Mouse (Mus musculus) erythroblast, adult 5-6 weeks (primary cell): ENCODE data around the gene Uox. TPM values are rescaled to one million over a fixed set of nuclear protein-coding genes. Genes with fewer than 3 reads are reported as not detected.

Experiments
- ATAC-seq: replicated peaks from 2 replicates; pipeline ENCODE4 v1.8.0; 2016; ENCODE audit warnings: moderate number of reproducible peaks, mild to moderate bottlenecking, moderate TSS enrichment, inconsistent platforms; ENCODE audit not compliant: poor library complexity, low FRiP score, severe bottlenecking
- total RNA-seq, 2 experiments: library from RNA; stranded (forward) in 1 of 2; stranded (reverse) in 1 of 2; fragments of 150-400 nt in 1 of 2; fragments of 200-764, 138-1000 nt in 1 of 2; gene quantifications; 2 replicates each; pipeline versions ENCODE4 v1.2.3 to v1.2.4; 2015 to 2017; ENCODE audit warnings: low replicate concordance in 2 of 2

Uox gene
- total RNA-seq, 2 experiments from 2014 or later: not detected

GRCm38 (mm10) chr3:146671121-146671520 is 100.9 kb downstream of the Uox start:
- no peak for ATAC-seq

GRCm38 (mm10) chr3:146675101-146675500 is 104.9 kb downstream of the Uox start:
- ATAC-seq: no peak

GRCm38 (mm10) chr3:146676193-146676592 is 106.0 kb downstream of the Uox start:
- ATAC-seq: no peak

- ATAC-seq: no peak
Measured at GRCm38 (mm10) chr3:146679646-146680045, 109.4 kb downstream of the Uox start.

- ATAC-seq: no peak
Measured at GRCm38 (mm10) chr3:146680625-146681024, 110.4 kb downstream of the Uox start.

- no peak for ATAC-seq
Measured at GRCm38 (mm10) chr3:146681696-146682095, 111.5 kb downstream of the Uox start.

Other genes with a start within 250 kb of the Uox start
- gene Ssx2ip, start 165.8 kb upstream of the Uox start, total RNA-seq (2015; ENCODE audit: low replicate concordance): 13.2 and 15.0 TPM in 2 replicates
- 25.0 and 37.5 TPM in 2 replicates for gene Ssx2ip, start 165.8 kb upstream of the Uox start, total RNA-seq (2017; ENCODE audit: low replicate concordance)
- gene Ctbs, start 120.6 kb upstream of the Uox start, total RNA-seq (2015; ENCODE audit: low replicate concordance): 6.5 and 9.6 TPM in 2 replicates
- 2.9 and 4.6 TPM in 2 replicates for gene Ctbs, start 120.6 kb upstream of the Uox start, total RNA-seq (2017; ENCODE audit: low replicate concordance)
- 1.3 and 14.4 TPM in 2 replicates for gene Spata1, start 70.7 kb upstream of the Uox start, total RNA-seq (2015; ENCODE audit: low replicate concordance)
- gene Spata1, start 70.7 kb upstream of the Uox start, total RNA-seq (2017; ENCODE audit: low replicate concordance): 0.26 and 2.2 TPM in 2 replicates
- gene Gng5, start 70.6 kb upstream of the Uox start, total RNA-seq (2015; ENCODE audit: low replicate concordance): 98.0 and 101 TPM in 2 replicates
- gene Gng5, start 70.6 kb upstream of the Uox start, total RNA-seq (2017; ENCODE audit: low replicate concordance): 56.7 and 69.8 TPM in 2 replicates
- gene Rpf1, start 49.0 kb upstream of the Uox start, total RNA-seq (2015; ENCODE audit: low replicate concordance): 18.4 and 34.9 TPM in 2 replicates
- 46.6 and 47.1 TPM in 2 replicates for gene Rpf1, start 49.0 kb upstream of the Uox start, total RNA-seq (2017; ENCODE audit: low replicate concordance)
- gene Dnase2b, start 45.2 kb downstream of the Uox start, total RNA-seq (2015; ENCODE audit: low replicate concordance): not detected in 2 replicates
- gene Dnase2b, start 45.2 kb downstream of the Uox start, total RNA-seq (2017; ENCODE audit: low replicate concordance): not detected in 2 replicates
- not detected in 2 replicates for gene 4930503B20Rik, start 80.9 kb downstream of the Uox start, total RNA-seq (2015; ENCODE audit: low replicate concordance)
- not detected in 2 replicates for gene 4930503B20Rik, start 80.9 kb downstream of the Uox start, total RNA-seq (2017; ENCODE audit: low replicate concordance)
- not detected in 2 replicates for gene Samd13, start 115.2 kb downstream of the Uox start, total RNA-seq (2015; ENCODE audit: low replicate concordance)
- 0.60 and 0.84 TPM in 2 replicates for gene Samd13, start 115.2 kb downstream of the Uox start, total RNA-seq (2017; ENCODE audit: low replicate concordance)
- 12.7 and 15.0 TPM in 2 replicates for gene Prkacb, start 242.6 kb downstream of the Uox start, total RNA-seq (2015; ENCODE audit: low replicate concordance)
- gene Prkacb, start 242.6 kb downstream of the Uox start, total RNA-seq (2017; ENCODE audit: low replicate concordance): 11.0 and 12.8 TPM in 2 replicates